Mouse (Mus musculus) brown adipose tissue, adult 24 weeks (tissue): ENCODE data around the gene Sfi1. TPM values are rescaled to one million over a fixed set of nuclear protein-coding genes. Genes with fewer than 3 reads are reported as not detected.
"Not testable (repeated sequence)": the region's sequence is repeated elsewhere in the genome, so short reads cannot be mapped to it uniquely, and the experiment has no call there.

Experiments
- H3K27ac ChIP-seq: fragments of 200-500 bp; replicated peaks from 2 replicates; pipeline ENCODE4 v1.5.1; 2012; ENCODE audit warnings: low read depth, mild to moderate bottlenecking, low read length
- H3K4me1 ChIP-seq: fragments of 200-500 bp; 2 replicates; pipeline ENCODE4 v1.6.1; 2012; ENCODE audit warnings: low read length, mixed read lengths; ENCODE audit not compliant: control insufficient read depth, insufficient read depth, insufficient read length
- H3K4me3 ChIP-seq: fragments of 200-500 bp; 2 replicates; pipeline ENCODE4 v1.5.1; 2012; ENCODE audit warnings: low read depth, mild to moderate bottlenecking, low read length, moderate library complexity; ENCODE audit not compliant: insufficient read depth
- polyA plus RNA-seq: library from polyadenylated mRNA; stranded (reverse); fragments of >200 nt; gene quantifications from 2 replicates; pipeline ENCODE4 v1.2.4, GENCODE M21; 2012; ENCODE audit not compliant: missing spikeins, insufficient read depth, insufficient read length

The Sfi1 gene
- polyA plus RNA-seq, 1 experiment = 3.1 TPM

GRCm38 (mm10) chr11:3163122-3163521 is 30.1 kb downstream of the Sfi1 start:
- not testable (repeated sequence) for H3K27ac ChIP-seq, H3K4me3 ChIP-seq, H3K4me1 ChIP-seq

- not testable (repeated sequence) for H3K27ac ChIP-seq, H3K4me3 ChIP-seq, H3K4me1 ChIP-seq
Observed at GRCm38 (mm10) chr11:3162236-3162897, 30.9 kb downstream of the Sfi1 start.

GRCm38 (mm10) chr11:3161370-3161769 is 31.9 kb downstream of the Sfi1 start:
- H3K4me1 ChIP-seq, H3K27ac ChIP-seq, H3K4me3 ChIP-seq: not testable (repeated sequence)

GRCm38 (mm10) chr11:3158800-3159199 is 34.5 kb downstream of the Sfi1 start:
- H3K27ac ChIP-seq, H3K4me1 ChIP-seq, H3K4me3 ChIP-seq: not testable (repeated sequence)

GRCm38 (mm10) chr11:3157996-3158395 is 35.3 kb downstream of the Sfi1 start:
- H3K27ac ChIP-seq, H3K4me1 ChIP-seq, H3K4me3 ChIP-seq: not testable (repeated sequence)

GRCm38 (mm10) chr11:3156991-3157390 is 36.3 kb downstream of the Sfi1 start:
- not testable (repeated sequence) for H3K27ac ChIP-seq, H3K4me3 ChIP-seq, H3K4me1 ChIP-seq

- H3K4me1 ChIP-seq, H3K4me3 ChIP-seq, H3K27ac ChIP-seq: not testable (repeated sequence)
Observed at GRCm38 (mm10) chr11:3153666-3154397, 39.4 kb downstream of the Sfi1 start.

- not testable (repeated sequence) for H3K4me1 ChIP-seq, H3K4me3 ChIP-seq, H3K27ac ChIP-seq
Observed at GRCm38 (mm10) chr11:3151358-3151757, 41.9 kb downstream of the Sfi1 start.

GRCm38 (mm10) chr11:3150677-3151003 is 42.6 kb downstream of the Sfi1 start:
- not testable (repeated sequence) for H3K4me1 ChIP-seq, H3K4me3 ChIP-seq, H3K27ac ChIP-seq

GRCm38 (mm10) chr11:3150003-3150676 is 43.1 kb downstream of the Sfi1 start:
- not testable (repeated sequence) for H3K4me1 ChIP-seq, H3K4me3 ChIP-seq, H3K27ac ChIP-seq

- not testable (repeated sequence) for H3K27ac ChIP-seq, H3K4me3 ChIP-seq, H3K4me1 ChIP-seq
Observed at GRCm38 (mm10) chr11:3149471-3149870, 43.8 kb downstream of the Sfi1 start.

- H3K4me1 ChIP-seq, H3K4me3 ChIP-seq, H3K27ac ChIP-seq: not testable (repeated sequence)
Observed at GRCm38 (mm10) chr11:3146806-3147205, 46.5 kb downstream of the Sfi1 start.

- H3K4me3 ChIP-seq, H3K4me1 ChIP-seq, H3K27ac ChIP-seq: not testable (repeated sequence)
Observed at GRCm38 (mm10) chr11:3145359-3146165, 47.7 kb downstream of the Sfi1 start.

GRCm38 (mm10) chr11:3143984-3144383 is 49.3 kb downstream of the Sfi1 start:
- H3K4me3 ChIP-seq, H3K27ac ChIP-seq, H3K4me1 ChIP-seq: not testable (repeated sequence)

GRCm38 (mm10) chr11:3142413-3142812 is 50.9 kb downstream of the Sfi1 start:
- not testable (repeated sequence) for H3K27ac ChIP-seq, H3K4me3 ChIP-seq, H3K4me1 ChIP-seq
